Mouse (Mus musculus) brain, embryonic 14.5 days (tissue): ENCODE data around the gene Gm43517. TPM values are rescaled to one million over a fixed set of nuclear protein-coding genes. Genes with fewer than 3 reads are reported as not detected.

Source experiments
- DNase-seq: peaks from one replicate; pipeline ENCODE4 v3.0.0-alpha.2; 2011; ENCODE audit warnings: low read depth
- CTCF ChIP-seq: fragments of 200-500 bp; IDR thresholded peaks from 2 replicates; pipeline ENCODE4 v1.5.1; 2012; ENCODE audit warnings: inconsistent platforms, mild to moderate bottlenecking, moderate library complexity, borderline replicate concordance; ENCODE audit not compliant: insufficient read depth, insufficient read length; ENCODE audit errors: extremely low read depth
- POLR2A ChIP-seq: fragments of 200-500 bp; IDR thresholded peaks from 2 replicates; pipeline ENCODE4 v1.6.1; 2012; ENCODE audit warnings: mild to moderate bottlenecking, inconsistent platforms, borderline replicate concordance; ENCODE audit not compliant: poor library complexity, insufficient read depth, insufficient read length, severe bottlenecking; ENCODE audit errors: extremely low read depth
- polyA plus RNA-seq: library from polyadenylated mRNA; depleted of rRNA; stranded (reverse); fragments of >200 nt; gene quantifications from 2 replicates; pipeline ENCODE4 v1.2.3, GENCODE M21; 2012

Gm43517 gene
- polyA plus RNA-seq, 1 experiment = 1.5 TPM

GRCm38 (mm10) chr12:49387856-49388598 is 3.1 kb downstream of the Gm43517 start:
- DNase-seq = peak; percentile 82
- TF ChIP-seq POLR2A (no peak), CTCF (no peak)

GRCm38 (mm10) chr12:49389666-49390065 is 4.7 kb downstream of the Gm43517 start:
- TF ChIP-seq CTCF = no peak
- TF ChIP-seq POLR2A = no peak
- DNase-seq = peak; percentile 72

- peak; percentile 83 for DNase-seq
- no peak for TF ChIP-seq POLR2A
- no peak for TF ChIP-seq CTCF
Observed at GRCm38 (mm10) chr12:49390257-49390656, 5.3 kb downstream of the Gm43517 start.

- no peak for TF ChIP-seq CTCF
- no peak for TF ChIP-seq POLR2A
- peak; percentile 69 for DNase-seq
Observed at GRCm38 (mm10) chr12:49390926-49391304, 5.9 kb downstream of the Gm43517 start.

- TF ChIP-seq CTCF (peak; percentile 68), POLR2A (no peak)
- peak; percentile 94 for DNase-seq
Observed at GRCm38 (mm10) chr12:49391305-49392040, 6.5 kb downstream of the Gm43517 start.

GRCm38 (mm10) chr12:49392041-49392390 is 7.0 kb downstream of the Gm43517 start:
- no peak for DNase-seq
- no peak for TF ChIP-seq POLR2A
- no peak for TF ChIP-seq CTCF

- TF ChIP-seq POLR2A = no peak
- peak; percentile 56 for DNase-seq
Observed at GRCm38 (mm10) chr12:49392876-49393275, 7.9 kb downstream of the Gm43517 start.

GRCm38 (mm10) chr12:49393639-49394038 is 8.7 kb downstream of the Gm43517 start:
- TF ChIP-seq POLR2A (no peak), CTCF (no peak)
- peak; percentile 81 for DNase-seq

- DNase-seq = peak; percentile 71
- TF ChIP-seq CTCF = no peak
- TF ChIP-seq POLR2A = no peak
Observed at GRCm38 (mm10) chr12:49394181-49394580, 9.2 kb downstream of the Gm43517 start.

GRCm38 (mm10) chr12:49394836-49395235 is 9.9 kb downstream of the Gm43517 start:
- DNase-seq = peak; percentile 92

GRCm38 (mm10) chr12:49395969-49396368 is 11.0 kb downstream of the Gm43517 start:
- peak; percentile 53 for DNase-seq

More at GRCm38 (mm10) chr12:49394836-49395235, 9.9 kb downstream of the Gm43517 start:
- TF ChIP-seq POLR2A = no peak
- TF ChIP-seq CTCF = no peak

More at GRCm38 (mm10) chr12:49395969-49396368, 11.0 kb downstream of the Gm43517 start:
- TF ChIP-seq CTCF (no peak), POLR2A (no peak)
